Mouse (Mus musculus): ENCODE measurements around the gene Gm49425.

Gene Gm49425

DNA sequence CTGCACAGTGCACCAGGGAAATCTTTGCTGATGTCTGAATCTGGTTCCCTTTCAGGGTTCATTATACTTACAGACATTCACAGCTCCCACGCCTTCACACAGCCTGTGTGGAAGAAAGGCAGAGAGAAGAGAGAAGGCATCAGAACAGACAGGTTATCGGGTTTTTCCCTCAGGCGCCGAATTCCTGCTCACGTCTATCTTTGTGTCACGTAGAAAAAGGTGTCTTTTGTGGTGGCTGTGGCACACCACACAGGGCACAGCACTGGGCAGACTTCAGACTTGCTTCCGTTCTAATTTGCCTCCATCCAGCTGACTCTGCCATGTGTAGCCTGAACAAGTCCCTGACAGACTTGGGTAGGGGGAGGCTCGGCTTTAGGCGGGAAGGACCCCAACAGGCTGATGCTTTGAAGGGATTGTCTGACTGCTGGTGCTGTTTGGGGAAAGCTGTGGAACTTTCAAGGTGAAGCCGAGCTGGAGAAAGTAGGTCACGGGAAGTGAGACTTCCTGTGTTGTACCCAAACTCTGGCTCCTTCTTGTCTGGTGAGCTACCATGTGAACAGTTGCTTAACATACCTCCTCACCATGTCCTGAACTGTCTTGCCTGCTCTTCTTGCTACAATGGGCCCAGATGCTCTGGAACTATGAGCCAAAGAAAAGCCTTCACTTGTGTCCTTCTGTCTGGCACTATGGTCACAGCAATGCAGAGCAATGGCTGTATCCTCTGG lies 31.0 kb downstream of the Gm49425 start:
- DNase-seq = no peak

DNA sequence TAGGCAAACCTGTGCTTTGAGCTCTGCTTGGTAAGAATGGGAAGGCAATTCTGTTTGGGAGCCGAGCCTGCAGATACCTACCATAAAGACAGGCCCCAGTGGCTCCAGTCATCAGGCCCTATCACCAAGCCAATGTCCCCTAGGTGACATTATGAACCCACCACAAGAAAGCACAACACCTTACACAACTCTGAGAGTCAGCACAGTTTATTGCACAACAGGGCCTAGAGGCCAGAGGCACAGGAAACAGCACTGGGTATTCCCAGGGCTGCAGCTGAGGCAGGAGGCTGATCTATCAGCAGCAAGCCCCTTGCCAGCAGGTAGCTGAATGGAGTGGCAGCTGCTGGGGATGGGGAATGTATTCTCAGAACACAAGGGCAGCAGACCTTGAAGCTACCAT lies 32.1 kb downstream of the Gm49425 start:
- DNase-seq = no peak

DNA sequence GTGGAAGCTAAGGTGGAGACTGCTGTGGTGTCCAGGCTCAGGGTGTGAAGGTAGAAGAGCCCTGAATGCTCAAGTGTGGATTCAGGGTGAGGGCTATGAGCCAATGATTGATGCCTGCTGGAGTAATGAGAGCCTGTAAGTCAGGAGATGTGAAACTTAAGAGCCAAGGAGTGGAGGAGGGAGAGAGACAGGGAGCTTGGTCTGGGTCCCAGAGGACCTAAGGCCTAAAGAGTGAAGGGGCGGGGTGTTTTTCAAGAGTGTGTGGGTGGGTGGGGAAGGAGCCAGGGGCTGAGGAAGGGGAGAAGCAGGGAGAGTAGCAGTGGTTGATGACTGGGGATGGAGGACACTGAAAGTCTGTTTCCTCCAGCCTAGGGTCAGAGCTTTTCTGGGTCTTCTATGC lies 33.4 kb downstream of the Gm49425 start:
- no peak for DNase-seq

DNA sequence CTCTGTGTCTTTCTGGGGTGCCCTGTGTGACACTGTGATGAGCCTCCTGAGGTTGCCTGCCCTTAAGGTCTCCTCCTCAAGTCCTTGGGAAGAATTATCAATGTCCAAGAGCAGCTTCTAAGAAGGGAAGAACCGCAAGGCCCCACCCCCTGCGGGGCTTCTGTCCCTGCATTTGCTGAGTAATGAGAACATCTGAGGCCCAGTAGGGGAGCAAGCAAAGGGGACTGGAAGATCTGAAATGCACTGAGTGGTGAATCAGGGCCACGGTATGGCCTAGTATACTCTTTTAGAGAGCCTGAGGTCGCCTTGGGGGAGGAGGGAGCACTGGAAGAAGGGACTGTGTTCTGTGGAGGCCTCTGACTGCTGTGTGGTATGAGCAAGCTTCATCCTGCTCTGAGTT lies 35.0 kb downstream of the Gm49425 start:
- DNase-seq = no peak

DNA sequence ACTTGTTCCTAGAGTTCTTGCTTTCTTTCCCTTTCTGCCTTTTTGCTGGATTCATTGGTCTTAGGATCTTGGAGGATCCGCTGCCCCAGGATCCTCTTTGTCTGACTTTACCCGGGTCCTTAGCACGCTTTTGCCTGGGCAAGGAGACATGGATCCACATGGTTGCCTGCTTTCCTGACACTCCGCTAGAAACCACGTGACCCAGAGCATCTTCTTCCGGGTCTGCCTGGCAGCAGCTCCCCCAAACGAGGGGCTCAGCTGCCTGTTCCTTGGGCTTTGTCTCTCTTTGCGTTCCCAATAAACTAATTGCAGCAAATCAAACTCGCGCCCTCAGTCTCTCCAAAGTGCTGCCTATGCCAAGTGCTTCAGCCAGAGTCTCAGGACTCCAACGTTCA lies 37.4 kb downstream of the Gm49425 start:
- DNase-seq = peak; percentile 43 to 53

DNA sequence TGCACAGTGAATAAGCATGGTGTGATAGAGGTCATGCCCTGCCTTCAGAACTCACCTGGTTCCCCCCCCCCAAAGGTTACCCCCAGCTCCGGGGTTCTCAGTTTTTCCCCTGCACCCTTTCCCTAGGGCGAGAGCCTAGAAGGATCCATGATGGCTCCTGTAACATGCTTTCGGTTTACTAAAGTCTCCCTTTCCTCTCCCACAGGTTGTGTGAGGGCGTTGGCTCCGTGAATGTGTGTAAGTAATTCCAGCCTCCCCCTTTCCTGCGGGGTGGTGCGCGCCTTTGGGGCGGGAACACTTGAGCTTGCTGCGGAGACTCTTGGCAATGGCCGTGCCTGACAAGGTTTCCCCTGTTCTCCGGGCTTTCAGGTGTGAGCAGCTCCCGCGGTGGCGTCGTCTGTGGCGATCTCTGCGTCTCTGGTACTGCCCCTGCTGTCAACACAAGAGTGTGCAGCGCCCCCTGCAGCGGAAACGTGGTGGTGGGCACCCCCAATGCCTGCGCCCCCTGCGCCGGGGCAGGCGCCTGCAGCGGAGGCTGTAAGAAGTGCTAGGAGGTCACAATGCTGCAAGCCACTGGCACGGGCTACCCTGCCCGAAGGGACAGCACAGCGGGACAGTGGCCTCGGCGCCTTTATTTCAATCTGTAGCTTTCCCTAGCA lies 37.9 kb downstream of the Gm49425 start:
- DNase-seq = peak; percentile 81

DNA sequence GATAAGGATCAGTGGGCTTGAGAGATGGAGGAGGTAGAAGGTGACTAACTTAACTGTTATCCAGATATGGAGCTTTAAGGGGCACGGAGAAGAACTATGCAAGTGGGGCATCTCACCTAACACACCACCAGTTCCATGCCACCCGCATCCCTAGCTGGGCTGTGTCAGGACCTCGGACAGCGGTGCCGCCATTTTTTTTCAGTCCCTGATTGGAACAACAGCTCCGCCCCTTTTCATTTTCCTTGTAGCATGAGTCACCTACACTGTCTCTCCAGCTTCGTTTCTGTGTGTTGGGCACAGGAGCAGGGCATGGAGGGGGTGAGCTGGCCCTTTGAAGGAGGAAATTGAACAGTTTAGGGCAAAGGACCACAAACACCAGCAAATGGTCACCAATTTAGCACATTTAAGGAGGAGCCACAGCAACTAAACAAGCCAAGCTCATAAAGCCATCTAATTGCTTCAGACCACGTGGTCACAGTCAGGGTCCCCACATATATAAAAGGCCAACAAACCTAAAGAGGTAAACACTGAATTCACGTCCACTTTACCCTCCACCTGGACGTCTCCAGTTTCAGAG lies 44.0 kb downstream of the Gm49425 start, which contains the start of gene Krt86:
Krt86 (plus strand) TSS at position 527 of the 577 bp plus-strand sequence.
- no peak for DNase-seq

DNA sequence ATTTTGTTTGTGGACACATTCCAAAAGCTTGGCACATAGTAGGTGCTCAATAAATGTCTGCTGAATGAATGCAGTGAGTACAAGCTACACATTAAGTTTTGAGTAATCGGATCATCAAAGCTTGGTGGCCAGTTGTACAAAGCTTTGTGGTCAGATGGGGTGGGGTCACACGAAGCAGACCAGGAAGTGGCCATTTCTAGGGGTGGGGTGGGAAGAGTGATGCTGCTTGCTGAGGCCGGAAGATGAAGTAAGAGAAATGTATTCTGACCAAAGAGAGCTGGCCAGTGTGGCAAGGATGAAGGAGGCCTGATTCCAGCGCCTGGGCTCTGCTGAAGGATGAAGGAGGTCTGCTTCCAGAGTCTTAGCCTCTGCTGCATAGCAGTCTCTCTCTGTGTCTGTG lies 48.0 kb downstream of the Gm49425 start:
- DNase-seq = no peak

Measured in cerebellum, postnatal 10 days (tissue).